Mouse (Mus musculus): ENCODE results near the gene Dad1.

- TF ChIP-seq HCFC1 (IDR thresholded peaks at IDR 0.05; ENCODE audit: borderline replicate concordance, insufficient read depth, low read length) (no peak), ZNF384 (IDR thresholded peaks at IDR 0.05; ENCODE audit: low read depth, low read length) (no peak), ZC3H11A (IDR thresholded peaks at IDR 0.05; ENCODE audit: borderline replicate concordance, low read depth, low read length) (no peak), CHD2 (IDR thresholded peaks at IDR 0.05; ENCODE audit: low read depth, low read length) (no peak), MAFK (IDR thresholded peaks at IDR 0.05; ENCODE audit: insufficient read depth, low read depth, low read length) (no peak)
Observed at GRCm38 (mm10) chr14:54249326-54249725, 4.6 kb downstream of the Dad1 start.

Measured in ES-E14 (cell line).